Mouse (Mus musculus): ENCODE results near the gene Gm5617. TPM values are rescaled to one million over a fixed set of nuclear protein-coding genes. Genes with fewer than 3 reads are reported as not detected.
A peak's percentile ranks its signal among the peaks of the same experiment; 100 is the strongest.

Gm5617 gene
- 31.8 and 32.1 TPM in 2 replicates for polyA plus RNA-seq (2014; fragmentation: Nextera tagmentation; extraction: Ambion mirVana)

DNA sequence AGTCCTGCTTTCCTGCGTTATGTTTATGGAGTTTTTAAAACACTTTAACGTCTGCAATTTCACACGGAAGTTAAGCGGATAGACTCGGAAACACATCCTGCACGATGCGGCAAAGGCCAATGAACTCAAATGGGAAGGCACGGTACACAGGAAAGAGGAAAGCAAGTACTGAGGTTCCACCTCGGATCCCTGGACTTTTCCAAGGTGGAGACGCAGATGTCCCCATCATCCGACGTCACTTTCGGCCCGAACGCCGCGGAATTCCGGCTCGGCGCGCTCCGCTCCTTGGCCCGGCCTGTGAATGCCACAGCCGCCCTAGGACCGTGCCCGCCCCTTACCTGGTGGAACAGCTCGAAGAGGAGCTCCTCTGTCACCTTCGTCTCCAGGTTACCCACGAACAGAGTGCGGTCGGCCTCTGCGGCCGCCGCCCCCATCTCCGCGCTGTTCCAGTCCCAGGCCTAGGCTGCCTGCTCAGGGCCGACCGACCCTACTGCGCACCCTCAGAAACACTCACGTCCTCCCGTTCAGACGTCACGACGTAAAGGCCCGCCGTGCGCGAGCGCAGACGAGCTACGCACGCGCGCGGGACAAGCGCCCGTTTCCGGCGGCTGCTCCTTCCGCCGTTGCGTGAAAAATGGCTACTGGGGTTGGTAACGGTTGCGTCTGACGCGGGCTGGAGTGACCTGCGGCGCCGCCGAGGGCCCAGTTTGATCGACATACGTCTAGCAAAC lies at the start of gene Gm5617, which contains the start of gene Rbm7:
Gm5617 (plus strand) TSS at position 626 of the 731 bp plus-strand sequence.
Rbm7 (minus strand) TSS at position 483 of the 731 bp plus-strand sequence.
- H3K27ac ChIP-seq (replicated peaks; ENCODE audit: low read depth, low read length), result peak within 1 kb of the TSS; percentile 55; the same call in 1 of the 2 replicates
- no peaks in the 10 kb centered on the region for H3K9me3 ChIP-seq (ENCODE audit: control insufficient read depth, low read length)
- peak within 1 kb of the TSS; percentile 83 for H3K4me2 ChIP-seq (ENCODE audit: low read depth, severe bottlenecking)
- DNase-seq (ENCODE audit: low spot score), result peak; percentile 95
- no peaks in the 10 kb centered on the region for H3K4me1 ChIP-seq (ENCODE audit: control insufficient read depth, insufficient read depth, low read length)
- peak; percentile 96 for ATAC-seq (ENCODE audit: insufficient number of reproducible peaks, low FRiP score, low TSS enrichment, low read depth)
- H3K27me3 ChIP-seq (ENCODE audit: control insufficient read depth, insufficient read depth, low read length), result no peaks in the 10 kb centered on the region
- WGBS, result under 1% methylated on average over 71 of the region's 72 CpGs
- peaks cover 13% of the 10 kb centered on the region for H3K36me3 ChIP-seq (ENCODE audit: control insufficient read depth, insufficient read depth, low read length)
- peak within 1 kb of the TSS; percentile 78 for H3K4me3 ChIP-seq (ENCODE audit: low read depth, low read length)
- peak within 1 kb of the TSS; percentile 94 for H3K9ac ChIP-seq (ENCODE audit: low read length)

DNA sequence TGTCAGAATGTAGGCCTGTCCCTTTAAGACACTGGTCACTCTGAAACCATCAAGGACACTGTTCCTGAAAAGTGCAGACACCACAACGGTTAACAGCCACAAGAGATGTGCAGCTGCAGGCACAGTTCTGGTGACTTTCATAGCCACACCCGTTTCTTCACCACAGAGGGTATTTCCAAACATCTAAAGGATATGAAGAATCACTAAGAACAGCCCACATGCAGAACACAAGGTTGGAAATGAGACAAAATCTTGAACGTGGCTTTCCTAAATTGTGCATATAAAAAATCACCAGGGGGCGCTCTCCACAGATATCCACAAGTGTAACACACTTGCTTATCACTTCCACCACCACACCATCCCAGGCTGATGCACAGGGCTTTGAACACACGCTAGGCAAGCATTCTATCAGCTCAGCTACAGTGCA lies 47.4 kb upstream of the Gm5617 start:
- Histone ChIP-seq H3K27ac (replicated peaks; ENCODE audit: low read depth, low read length) (no peak overlapping the region), H3K4me1 (ENCODE audit: control insufficient read depth, insufficient read depth, low read length) (no peaks in the 10 kb centered on the region; the same call in 1 of the 2 replicates), H3K36me3 (ENCODE audit: control insufficient read depth, insufficient read depth, low read length) (no peaks in the 10 kb centered on the region), H3K4me3 (ENCODE audit: low read depth, low read length) (no peak overlapping the region), H3K4me2 (ENCODE audit: low read depth, severe bottlenecking) (no peak overlapping the region), H3K9me3 (ENCODE audit: control insufficient read depth, low read length) (no peaks in the 10 kb centered on the region), H3K27me3 (ENCODE audit: control insufficient read depth, insufficient read depth, low read length) (no peaks in the 10 kb centered on the region), H3K9ac (ENCODE audit: low read length) (no peak overlapping the region)
- ATAC-seq (ENCODE audit: insufficient number of reproducible peaks, low FRiP score, low TSS enrichment, low read depth) (no peak), DNase-seq (ENCODE audit: low spot score) (no peak)
- 37% methylated on average over 5 of the region's 5 CpGs for WGBS

DNA sequence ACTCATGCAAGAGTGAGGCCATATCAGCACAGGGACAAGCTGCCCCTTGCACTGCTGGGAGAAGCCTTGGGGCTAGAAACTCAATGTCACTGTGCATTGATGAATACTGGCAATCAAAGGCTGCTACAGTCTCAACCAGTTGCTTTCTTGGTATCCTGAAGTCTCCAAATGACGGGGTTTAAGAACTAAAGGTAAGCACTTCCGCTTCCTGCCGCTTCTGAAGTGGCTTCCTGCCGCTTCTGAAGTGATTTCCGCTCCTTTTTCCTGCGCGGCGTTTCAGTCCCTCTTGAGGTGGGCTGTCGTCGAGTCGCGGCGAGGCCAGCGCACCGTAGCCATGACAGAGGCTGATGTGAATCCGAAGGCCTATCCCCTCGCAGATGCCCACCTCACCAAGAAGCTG lies 45.2 kb upstream of the Gm5617 start:
- Histone ChIP-seq H3K4me2 (ENCODE audit: low read depth, severe bottlenecking) (no peak overlapping the region), H3K9ac (ENCODE audit: low read length) (no peak overlapping the region), H3K27me3 (ENCODE audit: control insufficient read depth, insufficient read depth, low read length) (no peaks in the 10 kb centered on the region), H3K9me3 (ENCODE audit: control insufficient read depth, low read length) (no peaks in the 10 kb centered on the region), H3K4me1 (ENCODE audit: control insufficient read depth, insufficient read depth, low read length) (no peaks in the 10 kb centered on the region; the same call in 1 of the 2 replicates), H3K4me3 (ENCODE audit: low read depth, low read length) (no peak overlapping the region), H3K36me3 (ENCODE audit: control insufficient read depth, insufficient read depth, low read length) (no peaks in the 10 kb centered on the region), H3K27ac (replicated peaks; ENCODE audit: low read depth, low read length) (no peak overlapping the region)
- ATAC-seq (ENCODE audit: insufficient number of reproducible peaks, low FRiP score, low TSS enrichment, low read depth), result no peak
- no peak for DNase-seq (ENCODE audit: low spot score)
- WGBS, result 89% methylated on average over 17 of the region's 17 CpGs

DNA sequence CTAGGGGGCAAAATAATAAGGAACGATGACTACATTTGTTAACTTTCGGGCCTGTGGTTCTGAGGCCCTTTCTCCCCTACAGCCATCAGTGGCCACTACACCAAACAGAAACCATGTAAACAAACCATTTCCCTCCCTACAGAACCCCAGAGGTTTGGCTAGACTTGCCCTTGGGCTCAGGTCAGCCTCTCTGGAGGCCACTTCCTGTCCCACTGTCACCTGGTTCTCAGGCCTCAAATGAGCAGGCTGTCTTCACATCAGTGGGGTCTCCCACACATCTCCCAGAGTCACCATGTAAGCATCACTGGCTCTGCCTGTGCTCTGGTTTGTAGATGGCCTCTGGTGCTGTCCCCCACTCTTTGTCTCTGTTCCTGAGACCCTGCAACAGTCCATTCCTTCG lies 39.3 kb upstream of the Gm5617 start:
- H3K4me2 ChIP-seq (ENCODE audit: low read depth, severe bottlenecking), result no peak overlapping the region
- no peak overlapping the region for H3K4me3 ChIP-seq (ENCODE audit: low read depth, low read length)
- H3K9me3 ChIP-seq (ENCODE audit: control insufficient read depth, low read length), result no peaks in the 10 kb centered on the region
- 93% methylated on average over 3 of the region's 3 CpGs for WGBS
- H3K27ac ChIP-seq (replicated peaks; ENCODE audit: low read depth, low read length), result no peak overlapping the region
- no peaks in the 10 kb centered on the region for H3K27me3 ChIP-seq (ENCODE audit: control insufficient read depth, insufficient read depth, low read length)
- H3K4me1 ChIP-seq (ENCODE audit: control insufficient read depth, insufficient read depth, low read length), result no peaks in the 10 kb centered on the region; the same call in 1 of the 2 replicates
- H3K36me3 ChIP-seq (ENCODE audit: control insufficient read depth, insufficient read depth, low read length), result no peaks in the 10 kb centered on the region
- no peak overlapping the region for H3K9ac ChIP-seq (ENCODE audit: low read length)
- no peak for ATAC-seq (ENCODE audit: insufficient number of reproducible peaks, low FRiP score, low TSS enrichment, low read depth)
- DNase-seq (ENCODE audit: low spot score), result no peak

DNA sequence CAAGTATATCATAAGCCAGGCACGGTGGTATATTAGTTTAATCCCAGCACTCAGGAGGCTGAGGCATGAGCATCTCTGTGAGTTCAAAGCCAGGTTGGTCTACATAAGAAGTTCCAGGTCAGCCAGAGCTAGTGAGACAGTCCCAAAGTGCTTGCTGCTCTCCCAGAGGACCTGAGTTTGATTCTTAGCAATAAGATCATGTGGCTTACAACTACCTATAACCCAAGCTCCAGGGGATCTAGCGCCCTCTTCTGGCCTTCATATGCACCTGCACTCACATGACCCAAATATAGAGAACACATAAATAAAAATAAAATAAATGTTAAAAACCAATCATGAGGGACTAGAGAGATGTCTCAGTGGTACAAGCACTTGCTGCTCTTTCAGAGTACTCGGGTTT lies 36.4 kb upstream of the Gm5617 start:
- no peak overlapping the region for H3K9ac ChIP-seq (ENCODE audit: low read length)
- no peaks in the 10 kb centered on the region for H3K36me3 ChIP-seq (ENCODE audit: control insufficient read depth, insufficient read depth, low read length)
- whole genome bisulfite sequencing, result 70% methylated on average over 3 of the region's 3 CpGs
- H3K27me3 ChIP-seq (ENCODE audit: control insufficient read depth, insufficient read depth, low read length), result no peaks in the 10 kb centered on the region
- H3K27ac ChIP-seq (replicated peaks; ENCODE audit: low read depth, low read length), result no peak overlapping the region
- DNase-seq (ENCODE audit: low spot score) (no peak), ATAC-seq (ENCODE audit: insufficient number of reproducible peaks, low FRiP score, low TSS enrichment, low read depth) (no peak)
- H3K4me3 ChIP-seq (ENCODE audit: low read depth, low read length), result no peak overlapping the region
- no peaks in the 10 kb centered on the region for H3K4me1 ChIP-seq (ENCODE audit: control insufficient read depth, insufficient read depth, low read length)
- H3K9me3 ChIP-seq (ENCODE audit: control insufficient read depth, low read length), result no peaks in the 10 kb centered on the region
- H3K4me2 ChIP-seq (ENCODE audit: low read depth, severe bottlenecking), result no peak overlapping the region

DNA sequence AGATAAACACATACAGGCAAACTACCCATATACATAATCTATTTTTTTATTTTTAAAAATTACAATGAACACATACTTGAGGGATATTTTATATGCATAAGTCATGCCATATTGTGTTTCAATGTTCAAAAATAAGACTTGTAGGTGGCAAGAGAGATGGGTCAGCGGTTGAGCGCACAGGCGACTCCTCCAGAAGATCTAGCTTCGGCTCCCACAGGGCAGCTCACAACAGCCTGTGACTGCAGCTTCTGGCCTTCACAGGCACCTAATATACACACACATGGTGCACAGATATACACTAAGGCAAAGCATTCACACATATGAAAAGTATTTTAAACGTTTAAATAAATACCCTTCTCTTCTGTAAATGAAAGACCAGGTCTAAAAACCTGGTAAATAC lies 35.9 kb upstream of the Gm5617 start:
- Histone ChIP-seq H3K27me3 (ENCODE audit: control insufficient read depth, insufficient read depth, low read length) (no peaks in the 10 kb centered on the region), H3K4me1 (ENCODE audit: control insufficient read depth, insufficient read depth, low read length) (no peaks in the 10 kb centered on the region), H3K27ac (replicated peaks; ENCODE audit: low read depth, low read length) (no peak overlapping the region), H3K9me3 (ENCODE audit: control insufficient read depth, low read length) (no peaks in the 10 kb centered on the region), H3K4me2 (ENCODE audit: low read depth, severe bottlenecking) (no peak overlapping the region), H3K36me3 (ENCODE audit: control insufficient read depth, insufficient read depth, low read length) (no peaks in the 10 kb centered on the region), H3K4me3 (ENCODE audit: low read depth, low read length) (no peak overlapping the region), H3K9ac (ENCODE audit: low read length) (no peak overlapping the region)
- ATAC-seq (ENCODE audit: insufficient number of reproducible peaks, low FRiP score, low TSS enrichment, low read depth) (no peak), DNase-seq (ENCODE audit: low spot score) (no peak)
- WGBS, result 92% methylated on average over 5 of the region's 5 CpGs

DNA sequence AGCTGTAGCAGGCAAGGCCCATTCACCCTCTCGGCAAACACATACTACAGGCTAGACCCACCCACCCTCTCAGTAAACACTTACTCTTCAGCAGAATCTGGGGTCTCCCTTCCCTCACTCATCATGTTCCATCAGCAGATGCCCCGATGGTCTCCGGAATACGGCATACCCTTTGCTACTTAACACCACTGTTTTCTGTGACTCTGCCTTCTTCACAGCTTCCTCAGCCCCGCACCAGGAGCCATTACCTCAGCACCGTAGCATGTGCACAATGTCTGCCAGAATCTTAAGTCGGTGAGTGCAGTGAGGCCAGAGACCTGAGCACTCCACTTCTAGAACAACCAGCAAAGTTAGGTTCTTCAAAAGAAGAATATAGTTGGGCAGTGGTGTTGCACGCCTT lies 34.5 kb upstream of the Gm5617 start:
- ATAC-seq (ENCODE audit: insufficient number of reproducible peaks, low FRiP score, low TSS enrichment, low read depth) (no peak), DNase-seq (ENCODE audit: low spot score) (no peak)
- Histone ChIP-seq H3K4me2 (ENCODE audit: low read depth, severe bottlenecking) (no peak overlapping the region), H3K9ac (ENCODE audit: low read length) (no peak overlapping the region), H3K27ac (replicated peaks; ENCODE audit: low read depth, low read length) (no peak overlapping the region), H3K36me3 (ENCODE audit: control insufficient read depth, insufficient read depth, low read length) (no peaks in the 10 kb centered on the region), H3K4me1 (ENCODE audit: control insufficient read depth, insufficient read depth, low read length) (no peaks in the 10 kb centered on the region), H3K9me3 (ENCODE audit: control insufficient read depth, low read length) (no peaks in the 10 kb centered on the region; the same call in 1 of the 2 replicates), H3K4me3 (ENCODE audit: low read depth, low read length) (no peak overlapping the region), H3K27me3 (ENCODE audit: control insufficient read depth, insufficient read depth, low read length) (no peaks in the 10 kb centered on the region)
- WGBS, result 93% methylated on average over 8 of the region's 8 CpGs

DNA sequence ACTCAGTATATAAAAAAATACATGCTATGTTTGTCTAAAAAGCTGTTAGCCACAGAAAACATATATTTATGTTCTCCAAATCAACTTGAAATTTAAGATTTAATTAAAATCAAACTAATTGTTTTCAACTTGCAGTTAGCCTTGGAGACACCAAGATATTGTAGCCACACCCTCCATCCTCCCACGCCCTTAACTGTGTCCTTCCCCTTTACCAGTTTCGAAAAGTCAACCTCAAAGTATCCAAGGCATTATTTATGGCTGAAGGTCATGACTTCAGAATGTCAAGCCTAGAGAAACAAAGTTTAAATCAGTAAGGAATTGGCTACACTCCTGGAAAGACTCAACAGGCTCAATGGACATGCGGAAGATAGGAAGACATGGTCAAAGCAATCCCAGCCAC lies 33.7 kb upstream of the Gm5617 start:
- H3K4me2 ChIP-seq (ENCODE audit: low read depth, severe bottlenecking), result no peak overlapping the region
- 88% methylated on average over 3 of the region's 3 CpGs for WGBS
- H3K36me3 ChIP-seq (ENCODE audit: control insufficient read depth, insufficient read depth, low read length), result no peaks in the 10 kb centered on the region
- H3K4me1 ChIP-seq (ENCODE audit: control insufficient read depth, insufficient read depth, low read length), result no peaks in the 10 kb centered on the region
- ATAC-seq (ENCODE audit: insufficient number of reproducible peaks, low FRiP score, low TSS enrichment, low read depth), result no peak
- H3K9me3 ChIP-seq (ENCODE audit: control insufficient read depth, low read length), result no peaks in the 10 kb centered on the region; the same call in 1 of the 2 replicates
- no peaks in the 10 kb centered on the region for H3K27me3 ChIP-seq (ENCODE audit: control insufficient read depth, insufficient read depth, low read length)
- H3K27ac ChIP-seq (replicated peaks; ENCODE audit: low read depth, low read length), result no peak overlapping the region
- no peak for DNase-seq (ENCODE audit: low spot score)
- no peak overlapping the region for H3K9ac ChIP-seq (ENCODE audit: low read length)
- H3K4me3 ChIP-seq (ENCODE audit: low read depth, low read length), result no peak overlapping the region

All from limb, embryonic 11.5 days (tissue).